Comparison of ENCODE assay signal across 14 mouse cellular contexts in genomic region chr13:46523235-46523634, GRCm38 (mm10). TPM values are rescaled to one million over a fixed set of nuclear protein-coding genes. Genes with fewer than 3 reads are reported as not detected.
A peak's percentile ranks its signal among the peaks of the same experiment; 100 is the strongest.
DNase-seq lines count a peak whose midpoint lies in the region; ATAC-seq and TF ChIP-seq lines count a peak whose summit lies in the region.
"Had no signal": no experiment of that assay in that cellular context is flagged by ENCODE, and none has a peak within 500 bp of the region (broad histone marks: within the 10 kb centered on the region; RNA-seq: fewer than 3 reads in every experiment).

No protein-coding gene starts in this region.

- no peak for TF ChIP-seq POLR2A in brain, embryonic 14.5 days (IDR thresholded peaks at IDR 0.05; ENCODE audit: borderline replicate concordance, extremely low read depth, insufficient read depth, insufficient read length, poor library complexity, severe bottlenecking)

- H3K9me3 ChIP-seq in embryonic facial prominence, embryonic 15.5 days (replicated peaks), result no peaks in the 10 kb centered on the region
- H3K9me3 ChIP-seq in heart, embryonic 15.5 days (replicated peaks), result no peaks in the 10 kb centered on the region
- H3K9me3 ChIP-seq in liver, embryonic 12.5 days (replicated peaks), result no peaks in the 10 kb centered on the region
- H3K9me3 ChIP-seq: embryonic facial prominence, embryonic 13.5 days; stomach, embryonic 15.5 days had no signal

- no peak overlapping the region for H3K9ac ChIP-seq in embryonic facial prominence, embryonic 15.5 days
- H3K9ac ChIP-seq in heart, embryonic 15.5 days, result no peak overlapping the region
- no peak overlapping the region for H3K9ac ChIP-seq in liver, embryonic 12.5 days
- H3K9ac ChIP-seq: embryonic facial prominence, embryonic 13.5 days; stomach, embryonic 15.5 days had no signal

- no peak overlapping the region for H3K4me2 ChIP-seq in embryonic facial prominence, embryonic 15.5 days (replicated peaks)
- H3K4me2 ChIP-seq in heart, embryonic 15.5 days, result peak overlapping the region; percentile 44
- H3K4me2 ChIP-seq in liver, embryonic 12.5 days, result no peak overlapping the region
- H3K4me2 ChIP-seq: embryonic facial prominence, embryonic 13.5 days; stomach, embryonic 15.5 days had no signal

- no peak for DNase-seq in layer of hippocampus, adult 2 months (ENCODE audit: low spot score in 2 of 2)
- no peak for DNase-seq in layer of hippocampus, postnatal 25 days (ENCODE audit: extremely low spot score in 1 of 2, low spot score in 1 of 2)
- peak; percentile 80 for DNase-seq in brain, embryonic 14.5 days (ENCODE audit: low read depth)
- DNase-seq in kidney, adult 11 months, result no peak
- DNase-seq: cerebellum, adult 9-10 months; kidney, postnatal 10 days; right cerebral cortex, postnatal 4 days had no signal

- no peak for TF ChIP-seq CTCF in layer of hippocampus, adult 2 months (conservative IDR thresholded peaks at IDR 0.05)
- no peak for TF ChIP-seq CTCF in brain, embryonic 14.5 days (IDR thresholded peaks at IDR 0.05; ENCODE audit: borderline replicate concordance, extremely low read depth, insufficient read depth, insufficient read length)

- ATAC-seq in embryonic facial prominence, embryonic 15.5 days (ENCODE audit: insufficient number of reproducible peaks, low FRiP score, low TSS enrichment, low read depth), result no peak
- ATAC-seq in heart, embryonic 15.5 days (replicated peaks; ENCODE audit: insufficient number of reproducible peaks, insufficient read depth, low FRiP score, low read depth), result peak; percentile 68
- no peak for ATAC-seq in liver, embryonic 12.5 days

- 48% methylated on average over 5 of the region's 5 CpGs for whole genome bisulfite sequencing in embryonic facial prominence, embryonic 15.5 days
- 15% methylated on average over 5 of the region's 5 CpGs for WGBS in heart, embryonic 15.5 days
- 32% methylated on average over 5 of the region's 5 CpGs for WGBS in liver, embryonic 12.5 days (ENCODE audit: insufficient replicate concordance)

- H3K27ac ChIP-seq in layer of hippocampus, adult 2 months, result peak overlapping the region; percentile 70; the same call in 1 of the 2 replicates
- peak overlapping the region; percentile 45 for H3K27ac ChIP-seq in embryonic facial prominence, embryonic 15.5 days (replicated peaks)
- peak overlapping the region; percentile 93 for H3K27ac ChIP-seq in heart, embryonic 15.5 days
- H3K27ac ChIP-seq in liver, embryonic 12.5 days, result no peak overlapping the region
- H3K27ac ChIP-seq: embryonic facial prominence, embryonic 13.5 days; macrophage; stomach, embryonic 15.5 days had no signal

- no peaks in the 10 kb centered on the region for H3K27me3 ChIP-seq in embryonic facial prominence, embryonic 15.5 days
- no peaks in the 10 kb centered on the region for H3K27me3 ChIP-seq in heart, embryonic 15.5 days
- H3K27me3 ChIP-seq in liver, embryonic 12.5 days (replicated peaks), result no peaks in the 10 kb centered on the region
- H3K27me3 ChIP-seq: embryonic facial prominence, embryonic 13.5 days; stomach, embryonic 15.5 days had no signal

- no peaks in the 10 kb centered on the region for H3K36me3 ChIP-seq in embryonic facial prominence, embryonic 15.5 days
- H3K36me3 ChIP-seq in heart, embryonic 15.5 days, result peaks cover 6% of the 10 kb centered on the region
- no peaks in the 10 kb centered on the region for H3K36me3 ChIP-seq in liver, embryonic 12.5 days
- H3K36me3 ChIP-seq: embryonic facial prominence, embryonic 13.5 days; stomach, embryonic 15.5 days had no signal

- no peak overlapping the region for H3K4me3 ChIP-seq in layer of hippocampus, adult 2 months
- H3K4me3 ChIP-seq in embryonic facial prominence, embryonic 15.5 days (replicated peaks), result no peak overlapping the region
- no peak overlapping the region for H3K4me3 ChIP-seq in heart, embryonic 15.5 days
- H3K4me3 ChIP-seq in liver, embryonic 12.5 days, result no peak overlapping the region
- H3K4me3 ChIP-seq: embryonic facial prominence, embryonic 13.5 days; stomach, embryonic 15.5 days had no signal

- H3K4me1 ChIP-seq in embryonic facial prominence, embryonic 15.5 days, result peaks cover 11% of the 10 kb centered on the region; the same call in 1 of the 2 replicates
- peaks cover 40% of the 10 kb centered on the region for H3K4me1 ChIP-seq in heart, embryonic 15.5 days (replicated peaks)
- no peaks in the 10 kb centered on the region for H3K4me1 ChIP-seq in liver, embryonic 12.5 days
- H3K4me1 ChIP-seq: stomach, embryonic 15.5 days had no signal

RNA-seq across cellular contexts. Expression of gene Cap2, which starts 21.6 kb away (rescaled TPM):
- total RNA-seq in layer of hippocampus, adult 2 months (2021), result 100 to 1,000 TPM; 216 to 220 TPM
- 100 to 1,000 TPM; 208 to 213 TPM for total RNA-seq in layer of hippocampus, postnatal 25 days (2021)
- polyA plus RNA-seq in brain, embryonic 14.5 days (2012; rRNA removed), result 13.0 and 18.3 TPM in 2 replicates
- polyA plus RNA-seq in embryonic facial prominence, embryonic 15.5 days (2015; fragmentation: Nextera tagmentation; extraction: Ambion mirVana), result 20.1 and 27.3 TPM in 2 replicates
- polyA plus RNA-seq in heart, embryonic 15.5 days (2015; fragmentation: Nextera tagmentation; extraction: Ambion mirVana), result 139 and 172 TPM in 2 replicates
- polyA plus RNA-seq in liver, embryonic 12.5 days (2016; fragmentation: Nextera tagmentation; extraction: Ambion mirVana), result 1.7 and 2.4 TPM in 2 replicates
- polyA plus RNA-seq: liver, adult 2 months had no signal
